Mouse (Mus musculus) embryo, embryonic 10 days (tissue): ENCODE results near the gene Ptprd.

Experiments
- DNase-seq: peaks from one replicate; pipeline ENCODE4 v3.0.0-alpha.2; 2015; ENCODE audit warnings: low spot score

Ptprd gene

DNA sequence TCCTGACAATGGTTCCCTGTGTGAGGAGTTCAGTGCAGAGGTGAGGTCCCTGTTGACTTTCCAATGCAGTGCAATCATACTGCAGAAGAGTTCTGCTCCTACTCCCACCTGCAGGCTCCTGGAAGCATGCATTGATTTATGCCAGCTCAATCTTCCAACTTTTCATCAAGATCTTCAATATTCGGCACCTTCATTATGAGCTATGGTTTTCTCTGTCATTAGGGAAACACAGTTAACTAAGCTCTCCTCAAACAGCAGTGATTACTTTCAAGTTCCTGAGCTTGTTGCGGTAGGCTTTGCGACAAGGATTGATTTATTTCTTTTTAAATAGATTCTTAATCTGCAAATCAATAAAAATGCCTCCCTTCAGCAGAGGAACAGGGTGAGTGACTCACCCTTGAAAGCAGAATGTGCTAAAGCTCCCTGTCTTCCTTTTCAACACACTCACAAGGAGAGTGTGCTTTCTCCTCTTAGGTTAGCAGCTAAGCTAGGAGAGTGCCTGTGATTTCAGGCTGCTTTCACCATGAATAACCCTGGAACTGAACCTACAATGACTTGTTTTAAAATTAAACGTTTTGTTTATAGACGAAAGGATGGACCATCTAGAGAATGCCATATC lies 1298.1 kb downstream of the Ptprd start:
- DNase-seq: no peak

DNA sequence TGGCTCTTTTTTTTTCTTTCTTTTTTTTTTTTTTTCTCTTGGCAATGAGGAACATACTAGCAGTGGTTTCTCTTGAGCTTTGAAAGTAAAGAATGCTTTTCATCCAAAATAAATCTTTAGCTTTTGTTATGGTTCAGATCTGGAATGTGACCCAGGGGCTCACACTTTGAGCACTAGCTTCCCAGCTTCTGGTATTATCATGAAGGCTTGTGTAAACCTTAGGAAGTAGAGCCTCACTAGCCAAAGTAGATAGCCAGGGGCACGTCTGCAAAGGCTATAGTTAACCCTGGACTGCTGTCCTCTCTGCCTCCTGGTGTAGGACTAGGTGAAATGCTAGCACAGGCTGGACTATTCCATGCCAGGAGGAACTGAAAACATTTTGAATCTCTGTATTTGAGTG lies 1310.1 kb downstream of the Ptprd start:
- DNase-seq: peak; percentile 28

DNA sequence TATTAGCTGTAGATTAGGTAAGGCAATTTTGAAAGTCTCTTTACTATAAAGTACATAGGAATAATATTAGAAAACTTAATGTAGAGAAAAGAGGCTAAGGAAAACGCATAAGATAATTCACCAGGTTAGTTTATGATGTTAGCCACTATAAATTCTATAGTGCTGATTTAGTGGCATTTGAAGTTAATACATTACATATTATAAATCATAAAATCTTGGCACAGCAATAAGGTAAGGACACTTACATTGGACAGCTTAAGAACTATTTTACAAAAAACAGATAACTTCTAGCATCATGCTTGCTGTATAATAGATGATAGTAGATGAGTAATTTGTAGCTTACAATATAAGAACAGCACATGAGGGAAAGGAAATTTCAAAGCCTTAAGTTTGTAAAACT lies 1322.1 kb downstream of the Ptprd start:
- no peak for DNase-seq

DNA sequence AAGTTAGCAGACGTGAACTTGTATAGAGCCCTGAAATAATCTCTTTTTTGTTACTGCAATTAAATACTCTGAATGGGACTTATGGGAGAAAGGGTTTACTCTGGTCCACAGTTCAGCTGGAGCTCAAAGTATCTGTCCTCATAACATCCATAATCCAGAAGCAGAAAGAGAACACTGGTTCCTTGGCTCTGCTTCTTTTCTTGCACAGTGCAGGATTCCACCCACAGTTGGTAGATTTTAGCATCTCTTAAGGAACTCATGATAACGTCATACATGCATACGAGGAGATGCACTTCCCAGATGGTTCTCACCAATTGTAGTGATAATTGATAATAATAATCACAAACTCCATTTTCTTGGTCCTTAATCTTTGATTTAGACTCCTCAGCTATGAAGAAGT lies 1330.2 kb downstream of the Ptprd start:
- no peak for DNase-seq

DNA sequence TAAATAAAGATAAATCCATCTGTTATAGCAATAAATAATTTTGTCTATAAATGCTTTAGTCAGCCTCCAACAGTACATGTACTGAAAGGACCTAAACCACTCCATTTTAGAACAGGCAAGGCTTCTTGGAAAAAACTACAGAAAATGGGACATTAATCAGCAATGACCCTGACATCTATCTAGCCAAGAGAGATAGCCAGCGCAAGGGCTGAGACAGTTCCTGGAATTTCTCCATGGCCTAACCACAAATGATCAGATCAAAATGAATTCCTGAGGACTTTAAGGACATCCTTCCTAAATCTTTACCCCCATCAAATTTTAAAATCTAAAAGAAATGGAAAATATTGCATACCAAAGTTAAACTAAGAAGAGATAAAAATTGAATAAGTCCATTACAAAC lies 1340.8 kb downstream of the Ptprd start:
- DNase-seq: no peak

DNA sequence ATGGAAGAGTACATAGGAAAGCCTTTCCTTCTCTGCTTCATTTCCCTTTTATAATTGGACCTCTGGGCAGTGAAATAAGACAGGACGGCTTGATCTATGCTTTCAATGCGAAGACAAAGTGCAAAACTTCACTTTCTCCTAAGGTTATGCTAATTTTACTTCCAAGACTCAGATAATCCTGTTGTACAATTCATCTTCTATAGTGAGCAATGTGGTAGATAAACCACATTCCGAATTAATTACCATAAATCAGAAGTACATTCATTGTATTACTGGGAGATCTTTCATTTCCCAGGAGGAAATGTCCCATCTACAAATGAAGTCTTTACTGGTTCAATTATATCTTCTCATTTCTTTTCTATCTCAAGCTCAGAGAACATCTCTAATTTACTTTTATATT lies 1346.2 kb downstream of the Ptprd start:
- DNase-seq: no peak

DNA sequence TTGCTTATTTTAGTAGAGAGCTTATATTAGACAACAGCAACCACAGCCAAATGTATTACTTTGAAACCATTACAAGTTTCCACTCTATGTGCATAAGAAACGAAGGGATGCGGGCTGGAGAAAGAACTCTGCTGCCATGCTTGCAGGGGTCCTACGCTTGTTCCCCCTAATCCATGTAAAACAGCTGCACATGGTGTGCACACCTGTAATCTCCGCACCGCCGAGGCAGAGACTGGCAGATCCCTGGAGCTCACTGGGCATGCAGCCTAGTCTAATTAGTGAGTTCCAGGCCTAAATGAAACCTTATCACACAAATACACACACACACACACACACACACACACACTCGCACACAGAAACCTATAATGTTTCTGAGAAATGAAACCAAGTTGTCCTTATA lies 1365.5 kb downstream of the Ptprd start:
- no peak for DNase-seq

DNA sequence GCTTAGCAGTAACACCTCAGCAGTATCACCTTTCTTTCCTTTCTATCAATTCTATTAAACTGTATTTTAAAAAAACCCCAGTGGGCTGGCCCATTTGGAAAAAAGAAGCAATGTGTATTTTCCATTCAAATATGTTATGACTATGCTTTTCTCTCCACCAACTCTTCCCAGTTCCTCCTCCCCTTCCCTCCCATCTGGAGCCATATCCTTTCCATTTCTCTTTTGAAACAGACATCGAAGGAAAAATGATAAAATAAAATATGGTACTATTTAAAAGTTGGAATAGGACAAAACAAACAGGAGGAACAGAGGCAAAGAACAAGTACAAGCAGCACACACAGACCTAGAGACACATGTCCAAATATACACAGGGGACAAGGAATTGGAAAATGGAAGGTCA lies 1372.7 kb downstream of the Ptprd start:
- no peak for DNase-seq

DNA sequence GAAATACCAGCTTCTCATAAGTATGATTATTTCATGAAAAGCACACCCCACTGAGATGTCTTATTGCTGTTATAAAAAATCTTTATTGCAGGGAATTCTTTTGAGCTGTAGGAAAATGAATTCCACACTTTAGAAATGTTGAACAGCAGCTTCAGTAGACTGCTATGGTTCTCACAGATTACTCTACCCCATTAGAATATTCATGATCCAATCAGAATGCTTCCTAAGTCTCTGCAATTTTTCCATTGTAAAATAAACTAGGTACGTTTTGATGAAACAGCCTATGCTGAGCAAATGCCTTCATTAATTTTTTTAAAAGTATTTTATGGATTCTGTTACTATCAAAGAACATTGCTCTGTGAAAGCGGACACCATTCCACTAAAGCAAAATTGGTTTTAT lies 1399.6 kb downstream of the Ptprd start:
- no peak for DNase-seq

DNA sequence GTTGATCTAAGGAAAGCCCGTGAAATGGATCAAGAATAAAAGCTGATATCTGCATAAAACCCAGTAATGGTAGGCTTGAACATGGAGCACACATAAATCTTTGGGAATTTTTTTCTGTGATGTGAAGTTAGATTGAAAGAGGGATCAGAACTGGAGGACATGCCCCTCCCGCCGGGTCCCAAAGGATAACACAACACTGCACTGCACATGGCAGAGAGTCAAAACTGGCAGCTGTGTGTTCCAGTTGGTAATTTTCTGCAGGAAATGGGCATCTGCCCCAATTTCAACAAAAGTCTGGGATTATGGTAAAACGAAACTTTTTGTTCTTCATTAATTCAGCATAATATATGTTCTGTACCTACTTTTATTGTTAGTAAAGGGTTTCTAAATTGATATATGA lies 1409.1 kb downstream of the Ptprd start:
- no peak for DNase-seq

DNA sequence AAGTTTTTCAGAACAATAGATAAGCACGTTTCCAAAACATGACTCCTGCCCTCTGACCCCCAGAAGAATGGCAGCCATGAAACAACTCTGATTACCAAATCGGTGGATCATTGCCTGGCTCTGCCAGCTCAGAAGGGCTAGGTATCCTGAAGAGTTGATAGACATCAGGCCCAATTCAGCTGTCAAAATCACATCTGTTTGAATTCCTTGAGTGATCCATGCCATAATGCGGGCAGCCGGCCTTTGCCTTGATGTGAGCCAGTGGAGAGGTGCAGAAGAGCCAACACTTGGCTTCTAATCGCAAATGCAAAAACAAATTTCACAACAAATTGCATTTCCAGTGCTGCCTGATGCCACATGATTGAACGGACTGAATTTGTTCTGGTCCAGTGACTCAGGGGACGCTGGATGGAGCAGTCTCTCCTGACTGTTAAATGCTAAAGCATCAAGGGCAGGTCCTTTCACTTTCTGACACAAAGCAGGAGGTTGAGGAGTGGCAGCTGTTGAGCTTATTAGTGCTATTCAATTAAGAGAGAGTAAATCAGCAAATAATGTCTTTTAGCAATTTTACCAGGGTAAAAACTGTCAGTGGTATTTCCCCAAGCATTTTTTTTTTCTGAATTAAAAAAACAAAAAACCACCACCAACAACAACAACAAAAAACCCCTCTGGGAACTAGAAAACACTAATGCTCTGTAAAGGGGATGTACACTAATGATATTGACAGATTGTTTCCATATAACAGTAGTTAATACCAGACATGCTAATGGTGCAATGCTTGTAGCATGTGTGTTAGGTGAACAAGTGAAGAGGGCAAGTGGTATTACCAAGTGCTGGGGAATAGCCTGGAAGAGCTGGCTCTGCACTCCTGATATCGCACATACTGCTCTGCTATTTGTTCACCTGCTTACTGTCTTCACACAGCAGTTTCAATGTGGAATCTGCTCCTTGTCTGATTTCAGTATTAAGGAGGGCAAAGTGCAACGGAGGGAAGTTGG lies 1413.5 kb downstream of the Ptprd start:
- DNase-seq: peak; percentile 12

DNA sequence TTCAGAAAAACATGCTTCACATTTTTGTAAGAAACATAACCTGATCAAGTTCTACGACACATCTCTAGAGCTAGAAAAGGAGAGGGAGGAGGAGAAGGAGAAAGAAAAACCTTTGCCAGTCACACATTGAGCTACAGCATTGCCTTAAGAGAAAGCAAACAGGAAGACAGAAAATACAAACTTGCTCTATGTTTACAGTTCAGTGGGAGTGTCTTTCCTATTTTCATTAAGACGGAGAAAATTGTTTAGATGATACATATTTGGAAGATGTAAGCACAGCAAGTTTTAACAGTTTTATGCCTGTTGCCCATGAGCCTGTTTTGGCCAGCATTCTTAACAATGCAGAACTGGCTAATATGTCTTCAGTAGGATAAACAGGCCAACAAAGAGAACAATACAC lies 1426.4 kb downstream of the Ptprd start:
- no peak for DNase-seq

DNA sequence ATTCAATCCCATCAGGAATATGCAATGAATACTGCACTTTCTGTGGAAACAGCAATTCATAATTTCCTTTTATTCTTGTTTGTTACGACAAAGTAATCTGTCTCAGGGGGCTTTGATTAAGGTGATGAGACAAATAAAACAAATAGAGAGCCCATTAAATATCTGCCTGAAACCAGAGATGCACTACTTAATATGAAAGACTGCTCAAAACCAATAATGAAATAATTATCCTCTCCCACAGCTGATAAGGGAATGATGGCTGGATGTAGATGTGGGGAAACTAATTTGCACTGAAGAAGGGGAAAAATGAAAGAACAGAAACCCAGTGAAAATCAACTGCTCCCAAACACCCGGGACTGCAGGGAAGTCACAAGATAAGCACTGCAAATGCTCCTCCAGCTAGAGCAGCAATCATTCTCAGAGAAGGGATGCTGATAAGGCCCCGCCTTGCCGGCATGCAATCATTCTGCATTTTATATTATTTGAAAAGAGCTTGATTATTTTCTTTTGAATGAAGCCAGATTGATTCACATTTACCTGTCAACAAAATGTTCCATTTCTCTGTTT lies 1432.1 kb downstream of the Ptprd start:
- no peak for DNase-seq

DNA sequence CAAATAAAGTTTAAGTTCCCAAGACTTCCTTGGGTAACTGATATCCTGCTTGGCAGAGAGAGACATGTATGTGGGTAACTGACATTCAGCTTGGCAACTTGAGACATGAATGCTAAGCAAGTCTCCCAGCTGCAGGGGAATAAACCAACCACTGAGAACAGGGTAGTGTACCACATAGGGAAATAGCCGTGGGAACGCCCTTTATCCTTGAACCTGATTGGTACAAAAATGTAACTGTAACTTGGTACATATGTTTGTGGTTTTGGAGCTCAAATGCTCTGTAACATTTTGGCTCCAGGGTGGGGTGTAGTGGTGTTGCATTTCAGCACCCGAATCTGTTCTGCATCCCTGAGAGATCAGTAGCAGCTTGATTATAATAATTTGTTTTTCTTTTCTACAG lies 1444.8 kb downstream of the Ptprd start:
- no peak for DNase-seq

DNA sequence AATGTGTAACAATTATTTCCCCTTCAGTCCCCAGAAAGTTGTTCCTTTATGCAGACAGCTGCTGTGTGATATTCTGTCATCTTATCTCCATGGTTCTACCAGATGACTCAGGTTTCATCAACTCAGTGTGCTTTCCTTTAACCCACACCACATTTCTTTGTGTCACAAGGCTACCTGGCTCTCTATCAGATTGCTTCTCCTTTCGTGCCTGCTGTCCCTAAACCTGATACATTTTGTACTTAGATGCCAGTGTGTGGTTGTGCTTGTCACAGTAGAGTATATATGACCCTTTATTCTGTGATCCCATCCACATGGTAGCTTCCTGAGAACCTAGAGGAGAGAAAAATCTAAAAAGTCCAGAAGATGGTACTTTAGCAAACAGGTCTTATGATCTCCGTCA lies 1445.3 kb downstream of the Ptprd start:
- no peak for DNase-seq

DNA sequence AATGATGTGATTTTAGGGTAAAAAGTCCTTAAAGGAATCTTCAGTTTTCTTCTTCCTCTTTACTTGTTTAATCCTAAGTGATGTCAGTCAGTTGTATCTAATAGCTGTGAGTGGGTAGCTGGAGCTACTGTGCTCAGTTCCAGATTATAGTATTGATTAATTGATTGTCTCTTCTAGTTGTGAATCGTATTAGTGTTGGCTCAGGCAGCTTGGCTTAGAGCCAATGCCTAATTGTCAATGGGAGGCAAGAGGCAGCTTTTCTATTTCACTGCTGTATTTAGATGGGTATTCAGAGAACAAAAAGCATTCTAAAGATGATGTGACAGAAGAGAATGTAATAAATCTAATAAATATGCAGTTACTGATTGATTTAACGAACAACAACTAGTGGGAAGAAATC lies 1461.1 kb downstream of the Ptprd start:
- DNase-seq: peak; percentile 3

DNA sequence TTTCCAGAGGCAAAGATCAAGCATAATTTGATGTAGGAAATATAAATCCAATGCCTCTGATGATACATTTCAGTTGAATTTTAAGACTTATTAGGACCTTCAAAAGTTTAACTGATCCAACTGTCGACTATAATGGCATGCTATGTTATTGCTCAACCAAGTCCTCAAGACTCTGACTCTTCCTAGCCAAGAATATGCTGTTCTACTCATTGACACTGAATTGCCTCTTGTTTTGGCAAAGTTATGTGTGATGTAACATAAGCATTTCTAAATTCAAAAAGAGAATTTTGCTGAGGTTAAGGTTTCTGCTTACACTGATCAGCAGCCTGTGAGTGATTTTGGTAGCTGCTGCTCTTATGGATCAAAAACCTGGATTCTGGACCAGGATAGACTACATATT lies 1475.9 kb downstream of the Ptprd start:
- DNase-seq: no peak

DNA sequence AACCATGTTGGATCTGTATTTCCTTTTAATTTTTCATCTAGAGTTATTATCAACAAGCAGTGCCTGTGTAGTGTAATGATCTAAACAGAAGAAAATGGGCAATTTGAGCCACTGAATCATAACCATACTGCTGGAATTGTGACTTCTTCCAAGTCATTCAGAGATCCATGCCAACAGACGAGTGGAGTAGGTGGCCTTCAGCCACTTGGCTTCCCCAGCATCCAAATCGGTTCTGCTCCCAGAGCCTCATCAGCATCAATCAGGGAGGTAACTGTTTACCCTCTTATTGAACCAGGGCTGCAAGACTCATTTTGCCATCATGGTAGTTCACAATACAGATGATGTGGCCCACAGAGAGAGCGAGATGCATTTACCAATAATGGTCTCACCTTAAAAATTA lies 1536.0 kb downstream of the Ptprd start:
- DNase-seq: no peak

DNA sequence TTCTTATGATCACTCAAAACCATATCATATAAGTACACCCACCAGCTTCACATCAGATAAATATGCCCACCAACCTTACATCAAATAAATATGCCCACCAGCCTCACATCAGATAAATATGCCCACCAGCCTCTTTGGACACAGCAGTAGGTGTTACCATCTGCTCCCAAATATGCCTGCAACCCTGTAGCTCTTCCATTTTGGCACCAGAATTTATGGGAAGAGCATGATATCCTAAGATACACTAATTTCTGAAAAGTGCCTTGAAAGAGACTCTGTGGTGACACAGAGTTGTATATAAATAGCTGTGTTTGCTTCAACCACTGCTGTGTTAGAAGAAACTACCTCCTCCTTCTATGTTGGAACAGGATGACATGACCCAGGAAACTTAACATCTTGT lies 1538.5 kb downstream of the Ptprd start:
- DNase-seq: no peak

DNA sequence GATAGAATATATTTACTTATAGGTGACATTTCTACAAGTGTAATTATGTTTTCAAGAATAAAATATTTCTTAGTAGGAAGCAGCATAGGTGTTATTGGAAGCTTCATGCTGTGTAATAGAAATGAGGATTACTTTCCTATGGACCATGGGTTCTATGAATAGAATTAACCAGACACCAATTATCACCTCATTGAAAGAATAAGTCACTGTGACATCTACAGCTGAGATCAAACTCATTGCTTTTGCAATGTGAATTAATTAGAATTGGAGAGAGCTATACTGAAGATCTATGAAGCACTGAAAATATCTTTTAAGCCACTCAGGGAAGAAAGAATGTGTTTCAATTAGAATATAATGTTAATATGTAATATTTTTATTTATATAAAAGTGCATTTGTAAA lies 1539.1 kb downstream of the Ptprd start:
- DNase-seq: no peak

DNA sequence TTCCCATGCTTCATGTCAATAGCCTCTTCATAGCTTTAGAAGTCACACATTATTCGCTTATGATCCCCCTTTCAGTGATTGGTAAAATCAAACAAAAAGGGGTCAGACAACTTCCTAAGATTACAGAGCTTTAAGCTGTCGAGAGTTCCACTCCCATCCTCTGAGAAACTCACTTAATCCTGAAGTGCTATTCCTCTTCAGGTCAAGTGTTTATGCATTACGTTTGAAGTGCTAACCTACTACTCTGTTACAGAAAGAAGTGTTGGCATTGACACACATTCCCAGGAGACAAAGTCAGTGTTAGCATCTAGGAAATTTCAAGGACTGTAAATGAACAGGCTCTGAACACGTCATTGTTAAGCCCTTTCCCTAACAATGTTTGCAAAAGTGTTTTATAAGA lies 1550.0 kb downstream of the Ptprd start:
- DNase-seq: no peak

DNA sequence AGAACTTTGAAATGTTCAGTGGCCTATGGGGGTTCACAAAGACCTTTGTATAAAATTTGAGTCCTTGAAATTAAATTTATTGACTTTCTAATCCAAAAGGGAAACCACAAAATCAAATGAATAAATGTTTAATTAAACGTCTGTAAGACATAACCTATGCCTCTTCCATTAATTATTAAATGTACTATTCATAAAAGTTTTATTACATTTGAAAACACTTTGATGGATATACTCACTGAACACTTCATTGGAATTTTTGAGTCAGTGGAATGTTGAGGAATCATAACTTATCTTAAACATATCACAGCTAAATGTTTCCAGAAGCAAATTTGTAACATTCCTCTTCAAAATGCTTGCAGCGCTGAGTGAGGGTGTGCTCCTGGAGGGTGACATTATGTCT lies 1551.6 kb downstream of the Ptprd start:
- no peak for DNase-seq

DNA sequence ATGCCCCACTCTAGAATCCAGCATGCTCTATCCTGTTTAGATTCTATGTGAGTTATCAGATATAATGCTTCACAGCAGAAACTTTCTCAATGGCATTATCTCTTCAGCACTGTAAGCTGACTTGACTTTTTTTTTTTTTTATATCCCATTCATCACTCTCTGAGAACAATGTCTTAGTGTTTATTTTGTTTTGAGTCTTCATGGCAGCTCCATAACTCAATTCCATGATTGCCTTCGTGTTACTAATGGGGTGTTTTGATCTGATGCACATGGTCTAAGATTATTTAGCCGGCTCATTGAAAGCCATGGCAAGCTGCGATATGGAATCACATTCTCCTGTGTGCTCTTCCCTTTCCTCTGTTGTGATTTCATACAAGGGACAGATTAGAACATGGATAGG lies 1555.0 kb downstream of the Ptprd start:
- no peak for DNase-seq
